Mouse (Mus musculus) G1E (cell line): ENCODE measurements around the gene Cnbp.

ENCODE experiments used
- CTCF ChIP-seq: IDR thresholded peaks from 2 replicates; pipeline ENCODE4 v1.5.1; 2012; ENCODE audit warnings: low read depth, low read length, inconsistent platforms, mixed read lengths
- GATA1 ChIP-seq: IDR thresholded peaks from 2 replicates; pipeline ENCODE4 v1.6.1; 2012; ENCODE audit warnings: borderline replicate concordance, low read length, inconsistent platforms, mixed read lengths
- GATA2 ChIP-seq: IDR thresholded peaks from 2 replicates; pipeline ENCODE4 v1.6.1; 2012; ENCODE audit warnings: low read depth, low read length, inconsistent platforms, borderline replicate concordance
- POLR2AphosphoS5 ChIP-seq: IDR thresholded peaks from 2 replicates; pipeline ENCODE4 v1.6.1; 2012; ENCODE audit warnings: low read depth, low read length, inconsistent platforms; ENCODE audit not compliant: insufficient replicate concordance
- TAL1 ChIP-seq: conservative IDR thresholded peaks from 2 replicates; pipeline ENCODE4 v1.6.1; 2012; ENCODE audit warnings: low read depth, low read length, inconsistent platforms, mixed read lengths

GRCm38 (mm10) chr6:87805448-87805847, 45.5 kb downstream of the Cnbp start:
- TF ChIP-seq CTCF (no peak), GATA1 (no peak), GATA2 (no peak), POLR2AphosphoS5 (no peak), TAL1 (no peak)
